Mouse (Mus musculus) limb, embryonic 15.5 days (tissue): Measurements from ENCODE around the gene Rsrc2. TPM values are rescaled to one million over a fixed set of nuclear protein-coding genes. Genes with fewer than 3 reads are reported as not detected.
A peak's percentile ranks its signal among the peaks of the same experiment; 100 is the strongest.
"Not testable (repeated sequence)": the region's sequence is repeated elsewhere in the genome, so short reads cannot be mapped to it uniquely, and the experiment has no call there.

Experiments used
- ATAC-seq: fragments of 200-750 bp; cut with Nextera tagmentation; 2 replicates; pipeline ENCODE4 v1.8.0; 2017; ENCODE audit warnings: low read depth, moderate TSS enrichment; ENCODE audit not compliant: insufficient number of reproducible peaks, low FRiP score, low TSS enrichment
- H3K27ac ChIP-seq: fragments of 300-500 bp; sonication (generic); 2 replicates; pipeline ENCODE4 v1.5.1; 2015; ENCODE audit warnings: moderate library complexity, mild to moderate bottlenecking, inconsistent platforms
- H3K27me3 ChIP-seq: fragments of 300-500 bp; sonication (generic); 2 replicates; pipeline ENCODE4 v1.6.1; 2015; ENCODE audit warnings: inconsistent platforms
- H3K36me3 ChIP-seq: fragments of 300-500 bp; sonication (generic); 2 replicates; pipeline ENCODE4 v1.6.1; 2015; ENCODE audit warnings: inconsistent platforms
- H3K4me1 ChIP-seq: fragments of 300-500 bp; sonication (generic); 2 replicates; pipeline ENCODE4 v1.6.1; 2015; ENCODE audit warnings: inconsistent platforms
- H3K4me2 ChIP-seq: fragments of 300-500 bp; sonication (generic); 2 replicates; pipeline ENCODE4 v1.6.1; 2015; ENCODE audit warnings: mild to moderate bottlenecking, inconsistent platforms
- H3K4me3 ChIP-seq: fragments of 300-500 bp; sonication (generic); 2 replicates; pipeline ENCODE4 v1.5.1; 2015; ENCODE audit warnings: mild to moderate bottlenecking, inconsistent platforms
- H3K9ac ChIP-seq: fragments of 300-500 bp; sonication (generic); 2 replicates; pipeline ENCODE4 v1.6.1; 2015; ENCODE audit warnings: inconsistent platforms
- H3K9me3 ChIP-seq: fragments of 300-500 bp; sonication (generic); 2 replicates; pipeline ENCODE4 v1.6.1; 2016; ENCODE audit warnings: inconsistent platforms
- WGBS: fragments of 180-500 bp; shearing (Covaris S2); methylation state at CpG from one replicate; pipeline ENCODE4 v1.1.7; 2015; 5-methylcytosine and 5-hydroxymethylcytosine counted together
- polyA plus RNA-seq: library from polyadenylated mRNA; unstranded; fragments of >200 nt; fragmentation: Nextera tagmentation; extraction: Ambion mirVana; gene quantifications from 2 replicates; pipeline ENCODE4 v1.2.1, GENCODE M21; 2015

Gene Rsrc2
- polyA plus RNA-seq, 1 experiment from 2014 or later = 111 TPM

GRCm38 (mm10) chr5:123744358-123744757, 4.9 kb downstream of the Rsrc2 start:
- Histone ChIP-seq H3K27me3 (no peaks in the 10 kb centered on the region), H3K4me2 (no peak overlapping the region), H3K36me3 (peaks cover 41% of the 10 kb centered on the region), H3K9ac (no peak overlapping the region), H3K4me1 (peaks cover 19% of the 10 kb centered on the region), H3K9me3 (no peaks in the 10 kb centered on the region), H3K4me3 (no peak overlapping the region), H3K27ac (no peak overlapping the region)
- ATAC-seq = no peak
- WGBS = 74% methylated on average over 2 of the region's 2 CpGs

- H3K4me2 ChIP-seq = no peak overlapping the region
- H3K36me3 ChIP-seq = peaks cover 72% of the 10 kb centered on the region
- no peak for ATAC-seq
Measured at GRCm38 (mm10) chr5:123730981-123731380, 18.2 kb downstream of the Rsrc2 start.

GRCm38 (mm10) chr5:123723816-123724215, 25.4 kb downstream of the Rsrc2 start:
- not testable (repeated sequence) for H3K4me1 ChIP-seq, H3K27me3 ChIP-seq, H3K4me3 ChIP-seq, H3K9me3 ChIP-seq, H3K27ac ChIP-seq, H3K9ac ChIP-seq, H3K4me2 ChIP-seq, ATAC-seq
- WGBS = 89% methylated on average over 7 of the region's 7 CpGs
- H3K36me3 ChIP-seq = peaks cover 17% of the 10 kb centered on the region

More at GRCm38 (mm10) chr5:123730981-123731380, 18.2 kb downstream of the Rsrc2 start:
- H3K27ac ChIP-seq = no peak overlapping the region
- no peak overlapping the region for H3K9ac ChIP-seq
- no peaks in the 10 kb centered on the region for H3K9me3 ChIP-seq
- WGBS = 95% methylated on average over 2 of the region's 2 CpGs
- H3K4me3 ChIP-seq = no peak overlapping the region
- H3K4me1 ChIP-seq = no peaks in the 10 kb centered on the region
- H3K27me3 ChIP-seq = no peaks in the 10 kb centered on the region

GRCm38 (mm10) chr5:123720328-123721311, 28.6 kb downstream of the Rsrc2 start, which contains the start of gene Zcchc8:
Zcchc8 (minus strand) TSS chr5:123721100.
- no peaks in the 10 kb centered on the region for H3K9me3 ChIP-seq
- WGBS = under 1% methylated on average over 83 of the region's 83 CpGs
- peak within 1 kb of the TSS; percentile 70 for H3K9ac ChIP-seq
- peak within 1 kb of the TSS; percentile 80 for H3K4me3 ChIP-seq
- no peaks in the 10 kb centered on the region for H3K27me3 ChIP-seq
- peak within 1 kb of the TSS; percentile 55 for H3K4me2 ChIP-seq
- peaks cover 16% of the 10 kb centered on the region for H3K36me3 ChIP-seq
- ATAC-seq = peak; percentile 98
- peak within 1 kb of the TSS; percentile 89 for H3K27ac ChIP-seq
- H3K4me1 ChIP-seq = peaks cover 16% of the 10 kb centered on the region

- no peak overlapping the region for H3K4me2 ChIP-seq
- peaks cover 71% of the 10 kb centered on the region for H3K36me3 ChIP-seq
- peaks cover 16% of the 10 kb centered on the region for H3K4me1 ChIP-seq
- H3K4me3 ChIP-seq = no peak overlapping the region
- H3K27ac ChIP-seq = no peak overlapping the region
- no peak overlapping the region for H3K9ac ChIP-seq
- 85% methylated on average over 4 of the region's 4 CpGs for WGBS
- ATAC-seq = no peak
- H3K9me3 ChIP-seq = no peaks in the 10 kb centered on the region
- H3K27me3 ChIP-seq = no peaks in the 10 kb centered on the region
Measured at GRCm38 (mm10) chr5:123714622-123715021, 34.6 kb downstream of the Rsrc2 start.

- Histone ChIP-seq H3K4me2 (no peak overlapping the region), H3K9me3 (no peaks in the 10 kb centered on the region), H3K9ac (no peak overlapping the region), H3K4me1 (peaks cover 11% of the 10 kb centered on the region), H3K36me3 (peaks cover 79% of the 10 kb centered on the region), H3K4me3 (no peak overlapping the region), H3K27ac (no peak overlapping the region), H3K27me3 (no peaks in the 10 kb centered on the region)
- ATAC-seq = no peak
- 90% methylated on average over 6 of the region's 6 CpGs for WGBS
Measured at GRCm38 (mm10) chr5:123713782-123714181, 35.4 kb downstream of the Rsrc2 start.

- no peak for ATAC-seq
Measured at GRCm38 (mm10) chr5:123709571-123709970, 39.6 kb downstream of the Rsrc2 start.

GRCm38 (mm10) chr5:123708598-123708997, 40.6 kb downstream of the Rsrc2 start:
- no peak for ATAC-seq
- Histone ChIP-seq H3K4me1 (no peaks in the 10 kb centered on the region), H3K9me3 (no peaks in the 10 kb centered on the region), H3K4me3 (no peak overlapping the region), H3K9ac (no peak overlapping the region), H3K4me2 (no peak overlapping the region), H3K27me3 (no peaks in the 10 kb centered on the region), H3K36me3 (peaks cover 90% of the 10 kb centered on the region), H3K27ac (no peak overlapping the region)
- WGBS = 89% methylated on average over 12 of the region's 12 CpGs

More at GRCm38 (mm10) chr5:123709571-123709970, 39.6 kb downstream of the Rsrc2 start:
- no peak overlapping the region for H3K4me3 ChIP-seq
- WGBS = 71% methylated on average over 4 of the region's 4 CpGs
- H3K9me3 ChIP-seq = no peaks in the 10 kb centered on the region
- no peak overlapping the region for H3K9ac ChIP-seq
- H3K36me3 ChIP-seq = peaks cover 92% of the 10 kb centered on the region
- H3K4me2 ChIP-seq = no peak overlapping the region
- H3K4me1 ChIP-seq = no peaks in the 10 kb centered on the region
- H3K27me3 ChIP-seq = no peaks in the 10 kb centered on the region
- no peak overlapping the region for H3K27ac ChIP-seq

- H3K4me3 ChIP-seq = no peak overlapping the region
- peaks cover 5% of the 10 kb centered on the region; the same call in 1 of the 2 replicates for H3K4me1 ChIP-seq
- 64% methylated on average over 11 of the region's 11 CpGs for WGBS
- no peak overlapping the region for H3K9ac ChIP-seq
- H3K9me3 ChIP-seq = no peaks in the 10 kb centered on the region
- H3K36me3 ChIP-seq = peaks cover 67% of the 10 kb centered on the region
- H3K27me3 ChIP-seq = no peaks in the 10 kb centered on the region
- no peak overlapping the region for H3K27ac ChIP-seq
- H3K4me2 ChIP-seq = no peak overlapping the region
- ATAC-seq = no peak
Measured at GRCm38 (mm10) chr5:123700625-123701024, 48.6 kb downstream of the Rsrc2 start.

- no peak overlapping the region for H3K4me3 ChIP-seq
- no peak for ATAC-seq
- no peak overlapping the region for H3K27ac ChIP-seq
- no peak overlapping the region for H3K9ac ChIP-seq
- no peaks in the 10 kb centered on the region for H3K9me3 ChIP-seq
- peaks cover 12% of the 10 kb centered on the region for H3K4me1 ChIP-seq
- no peaks in the 10 kb centered on the region for H3K27me3 ChIP-seq
- no peak overlapping the region for H3K4me2 ChIP-seq
- peaks cover 55% of the 10 kb centered on the region for H3K36me3 ChIP-seq
- WGBS = 23% methylated on average over 3 of the region's 3 CpGs
Measured at GRCm38 (mm10) chr5:123699198-123699597, 50.0 kb downstream of the Rsrc2 start.

GRCm38 (mm10) chr5:123696961-123697360, 52.3 kb downstream of the Rsrc2 start:
- H3K4me1 ChIP-seq = peaks cover 12% of the 10 kb centered on the region
- no peaks in the 10 kb centered on the region for H3K9me3 ChIP-seq
- 75% methylated on average over 4 of the region's 4 CpGs for WGBS
- no peak overlapping the region for H3K4me3 ChIP-seq
- H3K4me2 ChIP-seq = no peak overlapping the region
- peaks cover 33% of the 10 kb centered on the region for H3K36me3 ChIP-seq
- H3K9ac ChIP-seq = no peak overlapping the region
- no peaks in the 10 kb centered on the region for H3K27me3 ChIP-seq
- no peak for ATAC-seq
- H3K27ac ChIP-seq = no peak overlapping the region

GRCm38 (mm10) chr5:123696244-123696643, 53.0 kb downstream of the Rsrc2 start:
- no peak overlapping the region for H3K9ac ChIP-seq
- H3K27ac ChIP-seq = no peak overlapping the region
- H3K27me3 ChIP-seq = no peaks in the 10 kb centered on the region
- no peak overlapping the region for H3K4me2 ChIP-seq
- H3K4me3 ChIP-seq = no peak overlapping the region
- WGBS = 85% methylated on average over 7 of the region's 7 CpGs
- H3K36me3 ChIP-seq = peaks cover 28% of the 10 kb centered on the region
- H3K9me3 ChIP-seq = no peaks in the 10 kb centered on the region
- peaks cover 12% of the 10 kb centered on the region for H3K4me1 ChIP-seq
- ATAC-seq = no peak
